Mouse (Mus musculus) cerebellum, postnatal 4 days (tissue): ENCODE measurements around the gene Mgarp.
"Not testable (repeated sequence)": the region's sequence is repeated elsewhere in the genome, so short reads cannot be mapped to it uniquely, and the experiment has no call there.

Source experiments
- DNase-seq, 2 experiments: peaks; one replicate each; pipeline ENCODE4 v3.0.0; 2022; ENCODE audit warnings: low spot score in 2 of 2, mixed read lengths in 1 of 2

Mgarp gene

DNA sequence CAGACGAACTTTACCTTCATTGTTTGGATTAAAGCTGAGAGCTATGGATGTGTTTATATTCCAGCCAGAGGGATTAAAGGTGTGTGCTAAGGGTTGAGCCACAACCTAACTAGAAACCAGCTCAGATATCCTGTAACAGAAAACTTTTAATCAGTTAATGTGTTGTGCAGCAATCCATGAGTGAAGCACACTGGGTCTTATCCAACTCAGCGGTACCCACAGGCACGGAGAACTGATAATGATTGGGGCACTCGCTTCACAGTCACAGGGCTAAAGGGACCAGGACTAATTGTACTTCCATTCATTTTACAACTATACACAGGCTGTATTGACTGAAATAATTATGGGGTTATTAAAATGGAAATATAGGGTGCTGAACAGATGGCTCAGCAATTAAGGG is 29.6 kb downstream of the Mgarp start:
- no peak for DNase-seq

GRCm38 (mm10) chr3:51365517-51365882 is 31.0 kb downstream of the Mgarp start:
- no peak for DNase-seq

DNA sequence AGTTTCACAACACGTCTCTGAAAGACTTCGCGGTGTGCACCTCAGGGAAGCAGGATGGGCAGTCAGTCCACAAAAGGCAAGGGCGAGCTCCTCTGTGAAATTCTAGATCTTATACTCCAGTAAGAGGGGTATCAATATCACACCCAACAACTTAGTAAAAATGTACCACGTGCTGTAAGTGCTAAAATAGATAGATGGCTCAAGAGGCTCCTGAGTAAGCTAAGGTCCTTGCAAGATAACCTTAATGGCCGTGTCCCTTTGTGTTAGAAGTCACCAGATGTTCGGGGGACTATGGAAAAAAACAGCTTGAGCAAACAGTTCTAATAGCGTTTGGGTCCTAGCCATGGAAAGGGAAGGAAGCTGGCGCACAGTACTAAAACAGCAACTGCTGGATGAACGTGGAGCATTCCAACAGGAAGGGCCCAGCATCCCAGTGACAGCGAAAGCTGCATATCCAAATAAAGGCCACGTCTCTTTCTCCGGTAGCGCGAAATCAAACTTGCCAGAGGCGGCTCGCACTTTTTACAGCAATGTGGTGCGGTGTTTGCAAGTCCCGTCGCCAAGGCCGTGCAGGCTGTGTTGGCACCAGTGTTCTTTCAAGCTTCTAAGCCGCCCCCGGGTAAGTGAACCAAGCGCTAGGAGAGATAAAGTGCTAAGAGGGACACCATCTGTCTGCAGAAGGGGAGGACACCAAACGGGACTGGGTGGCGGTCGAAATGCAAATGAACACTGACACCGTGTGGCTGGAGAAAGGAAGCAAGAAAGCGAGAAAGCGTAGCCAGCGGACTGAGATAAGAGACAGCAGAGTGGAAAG is 31.6 kb downstream of the Mgarp start:
- peak; percentile 36 to 72 for DNase-seq

GRCm38 (mm10) chr3:51361066-51361465 is 35.5 kb downstream of the Mgarp start:
- DNase-seq, result no peak

DNA sequence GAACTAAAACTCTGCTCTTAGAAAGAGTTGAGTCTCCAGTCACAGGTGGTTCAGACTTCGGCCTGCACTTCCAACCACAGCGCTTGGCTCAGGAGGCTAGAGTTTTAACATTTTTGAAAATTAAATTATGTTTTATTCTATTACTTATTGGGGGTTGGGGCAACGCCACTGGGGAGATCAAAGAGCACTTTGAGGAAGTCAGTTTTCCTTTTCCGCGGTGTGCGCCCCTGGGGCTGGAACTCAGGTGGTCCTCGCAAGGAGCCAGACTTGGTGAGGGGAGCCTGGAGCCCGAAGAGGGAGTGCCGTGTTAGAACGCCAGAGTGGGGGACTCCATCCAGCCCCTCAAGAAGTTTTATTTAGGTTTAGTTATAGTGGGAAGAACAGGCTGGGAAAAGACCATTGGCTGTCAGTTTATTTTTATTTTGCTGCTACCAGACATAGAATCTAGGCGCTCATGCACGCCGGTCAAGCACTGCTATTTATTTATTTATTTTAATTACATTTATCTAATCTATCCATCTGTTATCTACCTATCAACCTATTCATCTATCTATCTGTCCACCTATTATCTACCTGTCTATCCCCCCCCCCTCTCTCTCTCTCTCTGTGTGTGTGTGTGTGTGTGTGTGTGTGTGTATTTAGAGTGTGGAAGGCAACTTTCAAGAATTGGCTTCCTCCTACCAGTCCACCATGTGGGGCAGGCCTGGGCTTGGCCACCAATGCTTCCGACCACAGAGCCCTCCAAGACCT is 36.8 kb downstream of the Mgarp start:
- no peak for DNase-seq

GRCm38 (mm10) chr3:51358660-51359557 is 37.6 kb downstream of the Mgarp start:
- peak in 1 of 2 experiments; percentile 44 for DNase-seq

DNA sequence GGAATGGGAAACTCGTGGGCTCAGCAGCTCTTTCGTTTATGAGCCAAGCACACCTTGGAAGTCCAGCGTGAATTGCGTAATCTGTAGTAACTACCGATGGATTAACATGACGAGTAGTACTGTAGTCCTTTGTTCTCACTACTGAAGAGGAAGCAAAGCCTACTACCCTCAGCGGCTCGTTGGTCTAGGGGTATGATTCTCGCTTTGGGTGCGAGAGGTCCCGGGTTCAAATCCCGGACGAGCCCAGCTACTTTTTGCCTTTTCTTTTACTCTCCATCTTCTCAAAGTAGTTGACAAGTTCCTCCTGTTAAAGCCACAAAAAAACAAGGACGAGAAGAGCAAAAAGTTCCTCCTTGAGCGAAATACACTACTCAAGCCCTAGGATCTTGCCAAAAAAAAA is 38.4 kb downstream of the Mgarp start:
- DNase-seq, result peak in 1 of 2 experiments; percentile 49

DNA sequence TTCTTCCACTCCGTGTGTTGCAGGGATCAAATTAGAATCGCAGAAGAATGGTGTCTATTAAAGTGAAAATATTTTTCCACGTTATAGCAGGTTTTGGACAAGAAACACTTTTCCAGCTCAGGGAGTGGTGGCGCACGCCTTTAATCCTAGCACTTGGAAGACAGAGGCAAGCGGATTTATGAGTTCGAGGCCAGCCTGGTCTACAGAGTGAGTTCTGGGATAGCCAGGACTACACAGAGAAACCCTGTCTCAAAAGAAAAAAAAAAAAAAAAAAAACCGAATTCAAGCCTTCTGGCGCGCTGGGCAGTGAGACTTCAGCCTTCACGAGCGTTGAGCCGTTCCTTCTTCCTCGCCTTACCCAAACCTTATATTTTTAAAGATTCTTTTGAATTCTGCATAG is 38.9 kb downstream of the Mgarp start:
- DNase-seq, result no peak

DNA sequence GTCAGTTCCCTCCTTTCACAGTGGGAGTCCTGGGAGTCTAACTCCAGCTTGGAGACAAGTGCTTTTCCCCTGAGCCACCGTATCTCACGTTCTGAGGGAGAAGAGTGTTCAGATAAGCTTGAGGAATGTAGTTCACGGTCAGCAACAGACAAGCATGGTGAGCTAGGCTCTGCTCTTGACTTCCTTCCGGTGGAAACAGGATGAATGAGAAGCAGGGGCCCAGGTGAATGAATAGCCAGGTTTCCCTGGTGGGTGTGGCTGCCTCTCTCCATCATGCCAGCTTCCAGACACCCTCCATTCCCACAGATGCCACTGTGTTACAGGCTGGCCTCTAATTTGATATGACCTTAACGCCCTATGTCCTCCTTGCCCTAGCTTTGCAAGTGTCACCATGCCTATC is 39.5 kb downstream of the Mgarp start:
- no peak for DNase-seq

- DNase-seq, result not testable (repeated sequence)
These were observed 41.6 kb downstream of the Mgarp start for GRCm38 (mm10) chr3:51354956-51355355.

DNA sequence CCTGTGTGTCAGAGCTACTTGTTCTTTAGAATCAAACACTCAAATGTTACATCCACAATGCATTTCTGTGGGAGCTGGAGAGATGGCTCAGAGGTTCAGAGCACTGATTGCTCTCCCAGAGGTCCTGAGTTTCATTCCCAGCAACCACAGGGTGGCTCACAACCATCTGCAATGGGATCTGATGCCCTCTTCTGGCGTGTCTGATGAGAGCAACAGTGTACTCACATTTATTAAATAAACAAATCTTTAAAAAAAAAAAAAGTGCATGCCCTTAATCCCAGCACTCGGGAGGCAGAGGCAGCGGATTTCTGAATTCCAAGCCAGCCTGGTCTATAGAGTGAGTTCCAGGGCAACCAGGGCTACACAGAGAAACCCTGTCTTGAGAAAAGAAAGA is 42.5 kb downstream of the Mgarp start:
- DNase-seq, result no peak

DNA sequence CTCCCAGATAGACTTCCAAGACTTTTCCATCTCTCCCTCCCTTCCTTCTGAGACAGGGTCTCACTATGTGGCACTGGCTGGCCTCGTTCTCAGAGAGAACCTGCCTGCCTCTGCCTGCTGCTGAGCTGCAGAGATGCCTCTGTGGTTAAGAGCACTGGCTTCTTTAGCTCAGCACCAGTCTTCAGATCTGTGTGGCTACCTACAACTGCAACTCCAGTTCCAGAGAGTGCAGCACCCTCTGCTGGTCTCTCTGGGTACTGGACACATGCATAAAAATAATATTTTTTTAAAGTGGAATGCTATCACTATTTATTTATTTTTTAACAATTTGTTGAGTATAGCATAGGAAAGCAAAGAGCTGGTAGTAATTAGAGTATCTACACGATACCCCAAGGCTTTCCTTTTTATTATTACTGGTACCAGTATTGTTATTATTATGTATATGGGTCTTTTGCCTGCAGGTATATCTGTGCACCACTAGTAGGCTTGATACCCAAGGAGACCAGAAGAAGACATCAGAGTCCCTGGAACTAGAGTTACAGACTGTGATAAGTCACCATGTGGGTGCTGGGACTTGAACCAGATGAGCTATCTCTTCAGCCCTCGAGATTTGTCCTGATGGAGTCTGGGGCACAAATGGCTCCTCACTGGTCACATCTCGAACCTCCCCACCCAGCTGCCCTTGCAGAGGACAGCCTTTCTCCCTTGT is 43.1 kb downstream of the Mgarp start:
- DNase-seq, result peak in 1 of 2 experiments; percentile 31

GRCm38 (mm10) chr3:51350806-51351205 is 45.7 kb downstream of the Mgarp start:
- DNase-seq, result no peak

DNA sequence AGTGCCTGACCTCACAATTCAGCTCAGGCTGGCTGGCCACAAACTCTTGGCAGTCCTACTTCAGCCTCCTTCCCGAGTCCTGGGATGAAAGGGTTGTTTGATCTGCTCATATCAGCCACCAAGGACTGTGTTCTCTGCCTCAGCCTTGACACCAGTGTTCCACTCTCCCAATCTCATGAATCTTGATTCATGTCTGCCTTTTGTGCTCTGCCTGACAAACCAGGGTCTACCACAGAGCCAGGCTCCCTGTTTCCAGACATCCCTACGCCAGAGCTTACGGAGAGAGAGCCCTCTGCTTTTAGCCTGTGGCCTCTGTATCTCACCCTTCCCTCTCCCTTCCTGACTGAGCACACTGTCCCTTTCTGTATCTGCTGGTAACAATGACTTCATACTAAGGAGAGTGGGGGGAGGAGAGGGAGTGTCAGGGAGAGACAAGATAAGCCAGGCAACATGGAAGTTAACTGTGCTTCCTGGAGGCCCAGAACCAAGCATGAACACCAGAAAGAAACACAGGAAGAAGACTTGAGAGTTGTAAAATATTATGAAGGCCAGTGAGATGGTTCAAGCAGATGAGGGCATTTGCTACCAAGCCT is 47.8 kb downstream of the Mgarp start:
- DNase-seq, result no peak

DNA sequence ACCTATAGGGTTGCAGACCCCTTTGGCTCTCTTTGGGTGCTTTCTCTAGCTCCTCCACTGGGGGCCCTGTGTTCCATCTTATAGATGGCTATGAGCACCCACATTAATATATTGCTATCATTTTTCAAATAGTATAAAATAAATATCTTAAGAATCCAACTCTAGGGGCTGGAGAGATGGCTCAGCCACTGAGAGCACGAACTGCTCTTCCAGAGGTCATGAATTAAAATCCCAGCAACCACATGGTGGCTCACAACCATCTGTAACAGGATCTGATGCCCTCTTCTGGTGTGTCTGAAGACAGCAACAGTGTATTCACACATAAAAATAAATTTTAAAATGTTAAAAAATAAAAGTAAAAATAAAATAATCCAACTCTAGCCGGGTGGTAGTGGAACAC is 51.5 kb downstream of the Mgarp start:
- not testable (repeated sequence) for DNase-seq

GRCm38 (mm10) chr3:51344182-51344581 is 52.4 kb downstream of the Mgarp start:
- not testable (repeated sequence) for DNase-seq

- DNase-seq, result no peak
These were observed 53.3 kb downstream of the Mgarp start for GRCm38 (mm10) chr3:51343260-51343659.

GRCm38 (mm10) chr3:51342152-51342551 is 54.4 kb downstream of the Mgarp start:
- no peak for DNase-seq

- peak; percentile 58 to 77 for DNase-seq
These were observed 55.1 kb downstream of the Mgarp start for GRCm38 (mm10) chr3:51341268-51342081.
